Mouse (Mus musculus) small intestine, adult 2 months (tissue): ENCODE data around the gene Coro7.

ENCODE experiments used
- CTCF ChIP-seq: fragments of 200-500 bp; IDR thresholded peaks from 2 replicates; pipeline ENCODE4 v1.5.1; 2012; ENCODE audit warnings: low read depth, mild to moderate bottlenecking, control low read depth, inconsistent platforms, low read length, moderate library complexity, mixed read lengths; ENCODE audit not compliant: insufficient replicate concordance, insufficient read length; ENCODE audit errors: extremely low read depth
- POLR2A ChIP-seq: fragments of 200-500 bp; IDR thresholded peaks from 2 replicates; pipeline ENCODE4 v1.6.1; 2012; ENCODE audit warnings: low read depth, mild to moderate bottlenecking, control low read depth, inconsistent platforms, low read length, moderate library complexity

GRCm38 (mm10) chr16:4705541-4705940, 26.0 kb upstream of the Coro7 start:
- TF ChIP-seq POLR2A (no peak), CTCF (no peak)
